Mouse (Mus musculus) spleen, adult 2 months (tissue): ENCODE data around the gene Gm4881.

Experiments used
- CTCF ChIP-seq: fragments of 200-500 bp; IDR thresholded peaks from 2 replicates; pipeline ENCODE4 v1.5.1; 2011; ENCODE audit warnings: mild to moderate bottlenecking, inconsistent platforms; ENCODE audit not compliant: insufficient read depth, insufficient read length, insufficient replicate concordance; ENCODE audit errors: extremely low read depth
- POLR2A ChIP-seq: fragments of 200-500 bp; IDR thresholded peaks from 2 replicates; pipeline ENCODE4 v1.6.1; 2011; ENCODE audit warnings: low read depth, low read length, inconsistent platforms

DNA sequence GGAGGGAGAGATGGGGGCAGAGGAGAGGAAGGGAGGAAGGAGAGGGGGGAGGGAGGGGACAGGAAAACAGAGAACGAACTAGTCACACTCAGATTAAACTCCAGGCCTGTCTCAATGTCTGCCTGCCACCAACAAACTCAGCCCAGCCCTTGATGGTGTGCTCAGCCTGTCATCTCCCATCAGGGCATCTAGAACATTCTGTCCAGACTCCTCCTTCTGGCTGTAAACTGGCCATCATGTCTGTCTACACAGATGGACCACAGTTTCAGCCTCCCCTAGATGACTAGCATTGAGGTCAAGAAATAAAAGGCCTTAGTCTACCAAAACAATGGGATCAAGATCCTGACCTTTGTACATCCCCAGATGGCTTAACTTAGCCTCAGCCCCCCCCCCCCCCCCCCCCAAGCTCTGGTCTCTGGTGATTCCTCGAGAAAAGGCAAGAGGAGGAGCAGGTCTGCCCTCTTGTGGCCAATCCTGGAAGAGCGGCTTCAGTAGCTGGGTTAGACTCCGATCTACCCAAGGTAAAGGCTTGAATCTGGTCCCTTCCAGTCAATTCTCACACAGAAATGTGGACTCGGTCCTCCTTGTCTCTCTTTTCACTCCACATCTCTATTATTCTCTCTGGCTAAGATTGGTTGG lies 20.7 kb upstream of the Gm4881 start:
- no peak for TF ChIP-seq POLR2A
- TF ChIP-seq CTCF: peak; percentile 77; the same call in 1 of the 2 replicates
